Mouse (Mus musculus): Measurements from ENCODE around the gene Tacc2.

Gene Tacc2

GRCm38 (mm10) chr7:130692943-130693799 lies 115.9 kb downstream of the Tacc2 start:
- peak; percentile 66 for DNase-seq

DNA sequence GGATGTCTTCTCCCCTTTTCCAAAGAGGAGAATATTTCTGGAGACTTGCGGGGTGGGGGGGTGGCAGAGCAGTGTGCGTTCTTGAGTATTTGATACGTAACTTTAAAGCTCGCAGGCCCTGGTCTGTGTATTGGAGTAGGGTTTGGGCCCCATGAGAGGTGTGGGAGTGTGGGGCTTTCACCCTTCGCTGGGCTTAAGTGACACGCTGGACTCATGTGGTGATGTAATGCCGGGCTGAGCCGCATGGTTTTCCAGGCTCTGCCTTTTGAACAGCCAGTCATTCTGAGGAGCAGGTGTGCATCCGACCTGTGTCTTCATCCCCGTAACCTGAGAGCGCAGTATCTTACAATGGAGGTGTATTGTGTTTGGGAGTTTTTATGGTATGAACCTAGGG lies 116.6 kb downstream of the Tacc2 start:
- DNase-seq = no peak

DNA sequence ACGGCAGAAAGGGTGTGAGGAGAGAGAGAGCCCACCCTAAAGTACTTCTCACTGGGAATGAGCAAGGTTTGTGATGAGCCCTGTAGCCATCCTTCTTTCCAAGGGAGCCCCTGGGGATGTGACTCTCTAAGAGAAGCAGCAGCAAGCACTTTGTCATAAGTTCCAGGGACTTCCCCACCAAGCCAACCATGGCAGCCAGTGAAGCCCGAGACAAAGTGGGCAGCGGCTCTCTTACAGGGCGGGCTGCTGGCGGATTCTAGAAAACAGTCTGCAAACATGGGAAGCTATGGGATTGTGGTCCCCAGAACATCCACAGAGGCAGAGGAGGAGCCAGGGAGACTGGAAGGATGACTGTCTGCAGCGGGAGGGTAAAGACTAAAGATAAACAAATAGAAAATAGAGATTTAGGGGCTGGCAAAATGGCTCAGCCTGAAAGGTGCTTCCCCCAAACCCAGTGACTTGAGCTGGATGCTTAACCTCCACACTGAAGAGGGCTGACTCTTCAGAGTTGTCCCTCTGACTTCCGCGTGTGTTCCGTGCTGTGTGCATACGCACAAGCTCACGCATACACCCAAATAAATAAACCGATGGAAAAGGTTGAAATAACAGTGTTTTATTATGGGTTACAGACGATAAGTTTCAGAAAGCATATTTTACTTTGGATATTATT lies 118.6 kb downstream of the Tacc2 start:
- no peak for DNase-seq

DNA sequence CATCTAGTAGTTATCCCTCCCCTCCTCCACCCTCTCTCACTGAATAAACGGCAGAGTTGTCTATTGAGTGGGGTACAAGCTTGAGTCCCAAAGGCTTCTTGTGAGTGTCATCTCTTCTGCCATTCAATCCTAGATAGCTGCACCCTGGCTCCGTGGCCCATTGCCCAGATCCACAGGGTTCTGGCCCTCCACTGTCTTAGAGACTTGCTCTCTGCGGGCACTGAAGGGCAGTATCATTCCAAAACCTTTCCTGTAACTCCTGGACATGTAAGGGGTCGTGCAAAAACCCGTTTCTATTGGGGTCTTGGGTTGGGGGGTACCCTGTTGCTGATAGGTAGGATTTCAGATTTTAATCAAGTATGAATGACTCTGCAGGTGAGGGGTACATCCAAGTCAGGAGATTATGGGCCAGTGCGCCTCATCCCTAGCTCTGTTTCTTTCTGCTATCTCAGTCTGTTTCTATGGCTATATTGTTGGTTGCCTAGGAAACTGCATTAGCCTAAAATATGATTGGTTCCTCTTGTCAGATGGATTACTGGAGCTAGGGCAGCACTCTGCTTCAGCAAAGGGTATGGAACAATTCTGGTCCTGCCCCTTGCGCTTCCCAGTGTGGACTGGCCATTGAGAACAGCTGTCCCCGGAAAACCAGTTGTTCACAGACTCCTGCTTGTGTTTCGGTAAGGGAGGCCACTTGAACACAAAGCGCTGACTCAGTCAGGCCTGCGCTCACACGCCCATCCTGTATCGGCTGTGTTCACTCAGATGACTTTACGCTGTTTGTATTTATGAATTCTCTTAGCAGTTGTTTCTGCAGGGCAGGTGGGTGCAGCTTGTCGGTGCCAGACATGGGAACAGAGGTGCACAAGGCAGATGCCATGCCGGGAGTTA lies 119.4 kb downstream of the Tacc2 start:
- no peak for DNase-seq

DNA sequence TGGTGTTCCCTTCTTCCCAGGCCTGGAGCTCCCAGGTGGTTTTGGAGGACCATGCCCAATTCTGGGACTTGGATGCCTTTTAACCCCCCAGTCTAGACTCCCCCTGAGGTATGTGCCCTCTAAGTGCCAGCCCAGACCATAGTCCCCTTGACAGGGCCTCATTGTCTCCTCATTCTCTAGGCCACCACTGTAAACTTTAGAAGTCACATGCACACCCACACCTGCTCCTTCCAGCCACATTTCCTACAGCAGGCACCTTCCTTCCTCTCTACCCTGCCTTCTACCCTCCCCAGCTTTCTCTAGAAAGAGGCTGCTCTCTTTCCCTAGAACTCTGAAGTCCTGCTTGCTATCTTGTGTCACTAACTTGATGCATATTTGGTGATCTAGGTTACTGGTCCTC lies 121.2 kb downstream of the Tacc2 start:
- no peak for DNase-seq

- no peak for DNase-seq
Measured at GRCm38 (mm10) chr7:130701336-130701735, 124.1 kb downstream of the Tacc2 start.

DNA sequence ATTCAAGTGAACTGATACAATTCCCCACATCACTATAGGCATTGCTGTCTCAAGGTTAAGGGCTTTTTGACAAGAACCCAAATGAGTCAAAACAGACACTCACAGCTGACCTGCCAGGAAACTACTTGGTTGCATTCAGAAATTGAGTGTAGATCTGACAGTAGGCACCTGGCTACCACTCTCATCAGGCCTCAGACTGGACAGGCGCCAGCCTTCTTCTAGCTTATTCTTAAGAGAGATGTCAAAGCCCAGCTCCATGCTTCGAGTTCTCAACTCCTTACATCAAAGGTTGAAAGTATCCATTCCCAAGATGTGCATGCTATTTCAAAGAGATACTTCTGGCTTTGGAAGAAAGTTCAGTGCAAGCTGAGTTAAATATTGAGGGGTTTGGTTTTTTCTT lies 128.0 kb downstream of the Tacc2 start:
- no peak for DNase-seq

DNA sequence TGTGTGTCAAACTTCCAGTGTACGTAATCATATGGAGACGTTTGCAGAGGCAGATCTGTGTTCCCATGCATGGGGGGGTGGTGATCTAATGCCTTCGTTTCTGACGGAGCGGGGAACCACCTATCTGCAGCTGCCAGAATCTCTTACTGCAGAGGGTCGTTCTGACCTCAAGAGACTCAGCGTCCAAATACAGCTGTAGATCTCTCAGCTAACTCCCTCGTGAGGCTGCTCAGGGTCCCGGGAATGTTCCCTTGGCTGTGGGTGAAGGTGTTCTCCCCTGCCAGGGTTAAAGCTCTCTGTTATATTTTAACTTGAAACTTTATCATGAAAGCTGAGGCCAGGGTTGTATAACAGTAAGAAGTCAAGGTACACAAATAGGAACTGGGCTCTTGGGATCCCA lies 131.7 kb downstream of the Tacc2 start:
- peak; percentile 60 for DNase-seq

DNA sequence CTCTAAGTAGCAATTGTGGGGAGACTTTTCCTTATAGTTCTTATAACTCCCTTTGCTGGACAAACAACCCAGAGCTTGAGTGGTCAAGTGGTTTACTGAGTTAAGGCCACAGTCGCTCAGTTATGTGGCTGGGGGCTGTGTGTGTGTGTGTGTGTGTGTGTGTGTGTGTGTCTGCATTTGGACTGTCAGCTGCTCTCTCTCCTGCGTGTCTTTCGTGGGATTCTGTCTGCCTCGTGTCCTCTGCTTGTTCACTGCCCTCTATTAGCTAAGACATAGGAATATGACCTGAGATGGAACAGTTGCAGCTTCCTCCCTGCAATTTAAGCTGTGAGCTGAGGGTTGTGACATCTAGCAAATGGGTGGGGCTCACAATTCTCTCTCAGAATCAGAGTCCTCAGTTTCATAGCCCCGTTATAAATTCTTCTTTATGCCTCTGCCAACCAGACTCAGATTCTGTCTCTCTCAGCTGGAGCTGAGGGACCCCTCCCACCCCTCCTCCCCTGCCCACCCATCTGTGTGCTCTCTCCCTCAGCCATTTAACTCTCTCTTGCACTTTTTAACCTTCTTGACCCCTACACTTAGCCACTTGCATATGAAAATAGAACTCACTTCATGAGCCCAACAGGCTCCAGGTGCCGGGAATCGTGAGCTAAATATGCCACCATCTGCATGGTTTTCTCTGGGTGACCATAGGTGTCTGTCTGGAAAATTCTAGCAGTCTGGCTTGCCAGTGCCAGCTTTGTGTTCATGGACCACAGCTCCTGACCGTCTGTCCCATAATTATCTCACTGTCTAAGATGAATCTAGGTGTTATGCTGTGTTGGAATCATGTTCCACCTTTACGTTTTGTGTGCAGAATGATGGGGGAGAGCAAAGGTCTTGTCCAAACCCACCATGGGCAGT lies 132.4 kb downstream of the Tacc2 start:
- no peak for DNase-seq

GRCm38 (mm10) chr7:130711851-130712250 lies 134.6 kb downstream of the Tacc2 start:
- no peak for DNase-seq

DNA sequence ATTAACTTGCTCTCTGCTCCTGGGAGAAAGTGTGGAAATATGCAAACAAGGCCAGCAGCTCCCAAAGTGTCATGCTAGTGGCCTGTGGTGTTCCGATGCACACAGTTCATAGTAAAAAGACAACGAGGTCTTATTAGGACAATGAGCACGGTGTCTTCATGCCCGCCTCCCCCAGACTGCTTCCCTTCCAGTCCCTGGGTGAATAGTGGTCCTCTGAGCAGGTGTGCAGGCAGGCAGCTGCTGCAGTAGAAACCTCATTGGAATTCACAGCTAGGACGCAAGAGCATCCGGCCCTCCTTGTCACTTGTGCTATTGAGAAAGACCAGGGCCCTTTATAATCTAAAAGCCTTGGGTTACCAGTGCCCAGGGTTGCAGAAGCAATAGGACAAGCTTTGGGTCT lies 136.1 kb downstream of the Tacc2 start:
- DNase-seq = no peak

DNA sequence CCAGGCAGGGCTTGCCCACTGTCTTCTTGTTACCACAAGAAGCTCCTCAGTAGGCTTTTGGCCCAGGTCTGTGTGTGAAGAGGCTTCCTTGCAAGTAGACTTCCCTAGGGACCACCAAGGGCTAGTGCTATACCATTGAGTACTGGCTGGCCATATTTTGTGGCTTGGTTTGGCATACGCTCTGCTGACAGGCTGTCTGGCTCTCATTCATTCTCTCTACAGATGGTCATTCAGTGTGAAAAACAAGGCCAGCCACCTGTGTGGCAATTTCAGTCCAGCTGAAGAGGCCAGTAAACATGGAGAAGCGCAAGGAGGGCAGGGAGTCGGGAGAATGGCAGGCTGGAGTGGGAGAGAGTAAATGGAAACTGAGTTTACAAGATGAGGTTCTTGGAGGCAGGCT lies 138.2 kb downstream of the Tacc2 start:
- no peak for DNase-seq

GRCm38 (mm10) chr7:130716341-130716740 lies 139.1 kb downstream of the Tacc2 start:
- no peak for DNase-seq

- DNase-seq = no peak
Measured at GRCm38 (mm10) chr7:130716989-130717388, 139.8 kb downstream of the Tacc2 start.

DNA sequence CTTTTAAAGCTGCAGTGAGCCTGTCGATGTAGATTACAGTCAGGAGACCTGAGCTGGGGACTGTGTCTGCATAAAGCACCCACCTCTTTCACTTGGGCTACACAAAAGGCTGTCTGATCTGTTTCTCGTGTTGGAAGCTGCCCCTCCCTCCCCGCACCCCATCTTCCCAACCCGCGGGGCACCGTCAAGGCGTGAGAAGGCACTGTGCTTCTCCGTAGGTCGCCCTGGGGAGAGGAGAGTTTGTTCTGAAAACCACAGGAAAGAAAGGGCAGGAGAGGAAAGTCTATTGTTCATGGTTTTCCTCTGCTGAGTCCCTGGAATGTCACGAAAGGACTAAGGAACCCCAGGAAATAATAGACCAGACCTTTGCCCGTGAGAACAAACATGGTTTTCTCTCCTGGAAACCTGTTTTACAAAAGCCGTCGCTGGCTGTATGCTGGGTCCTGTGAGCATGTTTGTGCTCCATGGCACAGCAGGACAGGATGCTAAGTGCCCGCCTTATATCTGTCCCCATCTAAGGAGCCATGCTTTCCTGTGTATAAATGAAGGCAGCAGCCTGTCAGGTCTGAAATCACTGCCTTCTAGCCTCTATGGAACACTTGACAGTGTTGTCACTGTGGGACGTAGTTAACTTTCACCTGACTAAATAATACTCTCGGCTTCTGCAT lies 142.8 kb downstream of the Tacc2 start:
- peak; percentile 30 for DNase-seq

- peak; percentile 59 for DNase-seq
Measured at GRCm38 (mm10) chr7:130720646-130721335, 143.6 kb downstream of the Tacc2 start.

DNA sequence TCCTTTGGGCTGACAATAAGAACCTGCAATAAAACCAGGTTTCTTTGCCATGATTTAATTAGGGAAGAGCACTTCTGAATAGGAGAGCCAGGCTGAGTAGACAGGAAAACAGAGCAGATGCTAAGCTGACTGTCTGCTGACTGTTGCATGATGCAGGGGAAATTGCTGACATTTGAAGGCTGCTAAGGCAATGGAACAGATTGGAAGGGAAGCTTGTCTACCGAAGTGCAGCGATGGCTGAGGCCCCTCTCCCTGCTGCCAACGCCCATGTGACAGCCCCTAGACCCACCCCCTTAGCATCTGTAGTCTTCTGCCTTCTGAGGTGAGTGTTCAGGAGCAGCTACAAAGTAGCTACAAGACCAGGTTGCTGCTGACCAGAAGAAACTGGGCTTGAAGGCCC lies 148.9 kb downstream of the Tacc2 start:
- no peak for DNase-seq

DNA sequence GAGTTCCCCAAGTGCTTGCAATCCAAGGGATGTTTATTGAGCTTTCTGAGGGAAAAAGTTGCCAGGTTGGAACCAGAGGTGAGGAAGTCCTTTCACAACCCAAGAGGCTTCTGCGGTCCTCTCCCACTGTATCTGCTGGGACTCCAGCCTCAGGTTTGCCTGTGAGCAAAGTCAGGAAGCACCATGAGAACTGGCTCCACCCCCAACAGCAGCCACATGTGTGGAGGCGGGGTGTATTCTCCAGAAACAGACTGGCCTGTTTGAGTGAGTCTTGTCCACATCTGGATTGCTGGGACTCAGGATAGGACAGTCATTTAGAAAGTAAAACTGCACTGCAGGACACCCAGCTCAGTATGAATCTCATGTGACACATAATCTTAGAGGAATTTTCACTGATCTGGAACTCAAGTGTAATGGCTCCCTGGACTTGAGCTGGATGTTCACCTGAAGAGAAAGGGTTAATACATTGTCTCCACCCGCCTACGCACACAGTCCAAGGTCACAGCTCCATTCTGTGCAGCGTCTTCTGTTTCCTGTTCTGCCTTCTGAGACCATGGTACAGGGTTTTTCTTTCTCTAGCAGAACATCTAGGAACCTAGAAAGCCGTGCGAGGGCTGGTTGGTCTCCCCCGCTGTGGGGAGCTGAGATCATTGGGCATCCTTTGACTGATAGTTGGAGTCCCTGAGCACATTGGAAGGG lies 149.6 kb downstream of the Tacc2 start:
- peak; percentile 41 for DNase-seq

- DNase-seq = no peak
Measured at GRCm38 (mm10) chr7:130727560-130727959, 150.3 kb downstream of the Tacc2 start.

GRCm38 (mm10) chr7:130731792-130732191 lies 154.6 kb downstream of the Tacc2 start:
- no peak for DNase-seq

Data from kidney, postnatal 10 days (tissue).